Mouse (Mus musculus) leukemia stem cell, adult 10-12 weeks (primary cell): Measurements from ENCODE around the gene Aldh9a1. TPM values are rescaled to one million over a fixed set of nuclear protein-coding genes. Genes with fewer than 3 reads are reported as not detected.

ENCODE experiments used
- polyA plus RNA-seq: library from polyadenylated mRNA; stranded (reverse); fragments of >175 nt; gene quantifications from 2 replicates; pipeline ENCODE4 v1.2.3, GENCODE M21; 2012; ENCODE audit warnings: low replicate concordance

The Aldh9a1 gene
- polyA plus RNA-seq: 40.8 and 45.9 TPM in 2 replicates

GRCm38 (mm10) chr1:167349815-167350596, at the start of gene Aldh9a1:
TSS of gene Aldh9a1 (plus strand) at chr1:167349991.

GRCm38 (mm10) chr1:167308261-167309054, 41.3 kb upstream of the Aldh9a1 start, which contains the start of gene Tmco1:
TSS of gene Tmco1 (plus strand) at chr1:167308378.

GRCm38 (mm10) chr1:167393683-167394492, 44.1 kb downstream of the Aldh9a1 start, which contains the start of gene Mgst3:
TSS of gene Mgst3 (minus strand) at chr1:167393841.

Other genes starting within 250 kb of the Aldh9a1 start
- 266 and 476 TPM in 2 replicates for gene Uck2, start 64.7 kb upstream of the Aldh9a1 start, polyA plus RNA-seq
- gene Tmco1, start 41.6 kb upstream of the Aldh9a1 start, polyA plus RNA-seq: 7.9 and 10.3 TPM in 2 replicates
- gene Mgst3, start 43.9 kb downstream of the Aldh9a1 start, polyA plus RNA-seq: 35.9 and 166 TPM in 2 replicates
- gene Lrrc52, start 116.8 kb downstream of the Aldh9a1 start, polyA plus RNA-seq: not detected in 2 replicates
- gene Rxrg, start 248.4 kb downstream of the Aldh9a1 start, polyA plus RNA-seq: not detected in 2 replicates